8 mouse cellular contexts compared by ENCODE assay signal in the genomic region with DNA sequence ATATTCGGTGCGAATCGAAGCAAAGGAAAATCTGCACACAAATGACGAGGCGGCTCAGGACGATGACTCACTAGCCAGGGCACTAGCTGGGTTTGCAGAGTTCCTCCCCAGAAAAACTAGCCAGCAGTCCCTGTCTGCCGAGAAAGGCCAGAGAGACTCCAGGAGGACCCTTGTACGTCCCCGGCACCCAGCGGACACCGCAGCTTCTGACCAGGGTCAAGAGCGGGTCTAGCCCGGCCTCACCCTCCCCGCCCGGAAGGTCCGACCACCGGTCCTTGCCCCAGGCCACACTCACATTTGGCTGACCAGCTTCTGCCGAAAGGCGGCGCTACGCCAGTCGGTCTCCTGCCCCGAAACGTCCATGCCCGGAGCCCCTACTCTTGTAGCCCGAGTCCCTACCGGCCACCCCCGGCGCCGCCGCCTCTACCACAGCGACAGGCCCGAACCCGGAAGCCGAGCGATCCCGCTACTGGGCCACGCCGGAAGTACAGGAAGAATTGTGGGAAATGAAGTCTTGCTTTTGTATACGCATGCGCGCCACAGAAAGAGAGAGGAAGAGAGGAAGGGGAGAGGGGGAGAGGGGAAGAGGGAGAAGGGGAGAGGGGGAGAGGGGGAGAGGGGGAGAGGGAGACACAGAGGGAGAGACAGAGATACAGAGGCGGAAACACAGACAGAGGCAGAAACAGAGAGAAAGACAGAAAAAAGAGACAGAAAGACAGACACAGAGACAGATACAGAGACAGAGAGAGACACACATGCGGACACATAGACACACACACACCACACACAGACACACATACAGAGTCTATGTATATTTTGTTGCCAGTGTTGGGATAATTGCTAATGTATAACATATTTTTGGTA. TPM values are rescaled to one million over a fixed set of nuclear protein-coding genes. Genes with fewer than 3 reads are reported as not detected.
DNase-seq lines count a peak whose midpoint lies in the region; ATAC-seq lines count a peak whose summit lies in the region.

No protein-coding gene starts in this region.

- peak; percentile 88 for ATAC-seq in common myeloid progenitor, adult 5-6 weeks (replicated peaks; ENCODE audit: low read depth, poor library complexity, severe bottlenecking)
- peak; percentile 85 for ATAC-seq in megakaryocyte progenitor cell, adult 5-6 weeks (replicated peaks; ENCODE audit: poor library complexity)

- peak; percentile 95 for DNase-seq in ZHBTc4 (ENCODE audit: low read depth, low spot score)
- peak; percentile 82 to 86 for DNase-seq in gastrocnemius, adult 8-10 months (ENCODE audit: low spot score in 2 of 2)
- DNase-seq in induced T-regulatory cell, adult 2 months (ENCODE audit: low read depth): peak; percentile 93
- DNase-seq in left cerebral cortex, adult 9 months (ENCODE audit: low spot score in 2 of 2): peak; percentile 79 to 91
- DNase-seq in right cerebral cortex, postnatal 14 days: peak; percentile 91
- peak; percentile 82 to 88 for DNase-seq in urinary bladder, postnatal 36 days (ENCODE audit: low spot score in 2 of 2)

RNA-seq across cellular contexts. Expression of a gene that starts 10.0 kb away (rescaled TPM):
- total RNA-seq in common myeloid progenitor, adult 5-6 weeks (2017): 21.4 and 30.8 TPM in 2 replicates
- total RNA-seq in gastrocnemius, adult 8-10 months (2022): 10 to 100 TPM; 11.7 to 16.7 (median 14.4) TPM
- 42.7 and 43.0 TPM in 2 replicates for total RNA-seq in megakaryocyte progenitor cell, adult 5-6 weeks (2015)
- 15.5 and 26.5 TPM in 2 replicates for total RNA-seq in megakaryocyte progenitor cell, adult 5-6 weeks (2017)

RNA-seq across cellular contexts. Expression of a gene that starts 36.7 kb away (rescaled TPM):
- total RNA-seq in common myeloid progenitor, adult 5-6 weeks (2017): 27.0 and 33.2 TPM in 2 replicates
- total RNA-seq in gastrocnemius, adult 8-10 months (2022): 10 to 100 TPM; 20.1 to 30.6 (median 25.4) TPM
- total RNA-seq in megakaryocyte progenitor cell, adult 5-6 weeks (2015): 7.5 and 10.6 TPM in 2 replicates
- 12.8 and 34.6 TPM in 2 replicates for total RNA-seq in megakaryocyte progenitor cell, adult 5-6 weeks (2017)

Comparison
In these comparisons a context has a peak if more than half of its experiments do, and no peak if none do; other contexts are left out.
1. Peak in every context shown above with its lines: DNase-seq and ATAC-seq.